Mouse (Mus musculus): ENCODE measurements around the gene Filip1l.

The Filip1l gene

DNA sequence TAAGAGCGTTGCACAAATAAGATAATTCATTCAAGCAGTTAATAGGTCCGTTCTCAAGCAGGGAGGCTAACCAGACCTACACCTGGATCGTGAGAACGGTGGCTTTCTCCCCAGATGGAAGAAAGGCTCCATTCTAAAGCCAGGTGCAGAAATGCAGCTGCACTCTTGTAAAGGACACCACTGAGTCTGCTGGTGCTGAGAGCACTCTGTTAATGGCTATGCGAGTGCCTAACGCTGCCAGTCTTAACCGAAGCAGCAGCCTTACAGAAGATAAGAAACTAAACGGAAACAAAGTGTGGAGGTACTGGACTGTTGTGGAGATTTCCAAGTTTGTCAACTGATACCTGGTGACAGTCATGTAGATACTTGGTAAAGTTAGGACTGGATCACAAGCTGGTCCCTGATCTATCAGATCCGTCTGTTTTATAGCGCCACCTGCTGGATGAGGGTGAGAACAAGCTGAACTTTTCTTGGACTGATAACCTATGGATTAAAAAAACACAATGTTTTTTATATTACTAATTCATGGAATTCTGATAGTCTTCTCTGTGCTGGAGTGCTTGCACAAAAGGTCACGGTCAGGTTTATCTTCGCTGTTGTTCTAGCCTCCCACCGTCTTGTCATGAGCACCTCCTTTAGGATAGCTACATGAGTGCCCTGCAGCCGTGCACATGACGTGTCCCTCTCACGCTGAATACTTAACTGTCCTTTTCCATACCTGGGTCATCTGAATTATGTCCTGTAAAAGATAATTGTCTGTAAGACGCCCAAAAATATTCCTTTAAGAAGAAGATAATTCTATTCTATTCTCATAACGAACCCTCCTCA, 45.7 kb downstream of the Filip1l start:
- peak; percentile 62 for DNase-seq (ENCODE audit: low spot score)

- DNase-seq (ENCODE audit: low spot score): peak; percentile 52
These were observed 46.7 kb downstream of the Filip1l start for GRCm38 (mm10) chr16:57399566-57399965.

DNA sequence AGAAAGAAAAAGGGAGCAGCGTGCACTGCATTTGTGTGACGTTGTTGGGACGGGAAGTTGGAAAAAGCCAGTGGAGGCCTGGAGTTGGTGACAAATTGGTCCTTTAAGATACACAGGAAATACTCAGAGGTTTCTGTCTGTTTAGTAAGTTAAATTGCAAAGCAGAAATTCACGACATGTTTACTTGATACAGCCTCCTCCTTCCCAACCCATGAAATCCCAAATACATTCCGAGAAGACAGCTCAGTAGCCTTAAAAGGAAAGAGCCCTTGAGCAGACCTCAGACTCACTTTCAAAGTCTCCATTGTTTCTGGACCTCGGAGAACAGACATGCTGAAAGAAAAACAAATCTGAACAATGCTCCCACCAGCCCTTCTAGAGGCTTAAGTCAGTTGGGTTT, 48.8 kb downstream of the Filip1l start:
- DNase-seq (ENCODE audit: low spot score): no peak

- DNase-seq (ENCODE audit: low spot score): peak; percentile 77
These were observed 50.0 kb downstream of the Filip1l start for GRCm38 (mm10) chr16:57402910-57403309.

GRCm38 (mm10) chr16:57403825-57404224, 50.9 kb downstream of the Filip1l start:
- no peak for DNase-seq (ENCODE audit: low spot score)

GRCm38 (mm10) chr16:57412766-57413165, 59.9 kb downstream of the Filip1l start:
- DNase-seq (ENCODE audit: low spot score): no peak

GRCm38 (mm10) chr16:57416049-57416448, 63.2 kb downstream of the Filip1l start:
- DNase-seq (ENCODE audit: low spot score): no peak

DNA sequence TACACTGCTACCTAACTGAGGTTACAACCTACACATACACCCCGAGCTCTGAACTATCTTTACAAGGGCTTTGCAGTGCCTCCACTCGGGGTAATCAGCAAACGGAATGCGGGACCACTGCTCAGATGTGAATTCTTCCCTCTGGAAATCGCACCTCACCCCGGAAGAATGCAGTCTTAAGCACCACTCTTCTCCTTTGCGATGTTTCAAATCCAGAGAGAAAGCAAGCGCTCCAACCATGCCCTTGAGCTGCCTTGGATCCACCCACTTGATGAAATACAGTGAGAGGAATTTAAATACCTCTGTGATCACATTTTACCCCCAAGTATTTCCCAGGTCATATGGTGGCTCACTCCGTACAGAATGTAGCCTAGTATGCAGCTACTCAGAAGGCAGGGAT, 64.1 kb downstream of the Filip1l start:
- no peak for DNase-seq (ENCODE audit: low spot score)

DNA sequence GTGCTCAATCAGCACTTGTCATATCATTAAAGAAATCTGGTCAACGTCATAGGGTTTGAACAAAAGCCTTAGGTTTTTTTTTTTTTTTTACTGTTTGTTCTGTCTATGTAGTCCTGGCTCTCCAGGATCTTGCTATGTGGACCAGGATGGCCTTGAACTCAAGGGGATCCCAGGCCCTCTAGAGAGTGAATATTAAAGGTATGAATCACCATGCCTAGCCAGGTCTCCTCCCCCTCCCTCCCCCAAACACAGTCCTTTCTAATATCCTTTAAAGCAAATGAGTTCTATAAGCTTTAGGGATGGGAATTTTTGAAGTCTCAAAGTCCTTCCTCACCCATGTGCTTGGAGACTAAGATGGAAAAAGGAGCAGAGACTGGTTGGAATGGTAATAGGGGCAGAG, 65.1 kb downstream of the Filip1l start:
- DNase-seq (ENCODE audit: low spot score): no peak

GRCm38 (mm10) chr16:57419332-57419731, 66.4 kb downstream of the Filip1l start:
- DNase-seq (ENCODE audit: low spot score): no peak

- no peak for DNase-seq (ENCODE audit: low spot score)
These were observed 67.0 kb downstream of the Filip1l start for GRCm38 (mm10) chr16:57419881-57420280.

DNA sequence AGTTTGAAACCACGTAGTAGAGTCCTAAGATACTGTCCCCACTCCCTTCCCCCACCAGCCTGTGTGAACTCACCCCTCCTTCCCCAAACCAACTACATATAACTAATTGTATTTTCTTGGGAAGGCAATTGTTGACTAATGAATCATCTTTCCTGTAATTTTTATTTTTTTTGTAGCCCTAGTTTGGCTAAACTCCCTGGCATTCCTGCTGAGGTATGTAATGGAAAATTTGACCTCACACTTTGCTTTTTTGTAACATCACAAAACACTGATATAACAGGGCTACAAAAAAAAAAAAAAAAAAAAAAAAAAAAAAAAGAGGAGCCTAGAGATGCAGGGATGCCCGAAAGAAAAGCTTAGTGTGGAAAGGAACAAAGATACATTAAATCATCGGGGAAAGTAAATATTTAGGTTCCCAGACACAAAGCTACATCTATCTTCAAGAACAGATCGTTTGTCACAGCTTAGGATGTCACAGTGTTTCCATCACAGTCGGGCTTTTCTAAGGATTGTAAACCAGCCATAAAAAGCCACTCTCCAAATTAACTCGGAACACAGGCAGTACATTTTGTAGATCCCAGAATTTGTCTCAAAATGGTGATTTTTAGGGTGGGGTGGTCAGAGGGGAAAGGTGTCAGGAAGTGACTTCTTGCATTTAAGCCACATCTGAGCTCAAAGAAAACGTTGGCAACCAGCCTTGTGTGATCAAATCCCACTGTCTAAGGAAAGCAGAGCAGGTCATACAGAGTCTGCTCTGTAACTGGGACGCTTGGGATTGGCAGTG, 68.1 kb downstream of the Filip1l start:
- no peak for DNase-seq (ENCODE audit: low spot score)

GRCm38 (mm10) chr16:57421680-57422417, 69.0 kb downstream of the Filip1l start:
- peak; percentile 64 for DNase-seq (ENCODE audit: low spot score)

DNA sequence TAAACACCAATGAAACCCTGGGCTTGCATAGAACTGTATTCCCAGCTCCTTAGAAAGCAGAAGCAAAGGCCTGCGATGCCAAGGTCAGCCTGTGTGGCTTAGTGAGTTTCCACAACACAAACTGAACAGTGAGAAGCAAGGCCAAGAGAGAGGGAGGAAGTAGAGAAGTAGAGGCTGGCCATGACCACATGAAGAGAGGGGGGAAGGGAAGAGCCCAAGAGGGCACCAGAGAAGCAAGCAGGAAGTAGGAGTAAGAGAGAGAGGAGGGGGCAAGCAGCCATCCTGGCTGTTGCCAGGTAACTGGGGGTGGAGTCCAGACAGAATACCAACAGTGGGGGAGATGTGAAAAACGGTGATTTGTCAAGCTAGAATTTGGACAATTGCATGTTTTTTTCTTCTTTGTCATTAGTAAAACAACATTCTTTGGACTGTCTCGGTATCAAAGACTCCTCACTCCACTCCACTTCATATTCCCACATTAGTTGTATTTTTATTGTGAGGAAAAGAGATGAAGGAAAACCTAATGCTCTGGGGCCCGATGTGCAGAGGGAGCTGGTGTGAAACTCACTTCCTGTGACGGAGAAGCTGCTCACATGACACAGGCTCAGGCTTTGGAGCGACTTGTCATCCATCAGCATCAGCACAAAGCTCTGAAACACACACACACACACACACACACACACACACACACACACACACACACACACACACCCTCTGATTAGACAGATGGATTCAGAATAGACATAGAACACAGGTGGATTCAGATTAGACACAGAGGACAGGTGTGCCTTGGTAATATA, 70.3 kb downstream of the Filip1l start:
- peak; percentile 89 for DNase-seq (ENCODE audit: low spot score)

- DNase-seq (ENCODE audit: low spot score): no peak
These were observed 73.8 kb downstream of the Filip1l start for GRCm38 (mm10) chr16:57426680-57427079.

DNA sequence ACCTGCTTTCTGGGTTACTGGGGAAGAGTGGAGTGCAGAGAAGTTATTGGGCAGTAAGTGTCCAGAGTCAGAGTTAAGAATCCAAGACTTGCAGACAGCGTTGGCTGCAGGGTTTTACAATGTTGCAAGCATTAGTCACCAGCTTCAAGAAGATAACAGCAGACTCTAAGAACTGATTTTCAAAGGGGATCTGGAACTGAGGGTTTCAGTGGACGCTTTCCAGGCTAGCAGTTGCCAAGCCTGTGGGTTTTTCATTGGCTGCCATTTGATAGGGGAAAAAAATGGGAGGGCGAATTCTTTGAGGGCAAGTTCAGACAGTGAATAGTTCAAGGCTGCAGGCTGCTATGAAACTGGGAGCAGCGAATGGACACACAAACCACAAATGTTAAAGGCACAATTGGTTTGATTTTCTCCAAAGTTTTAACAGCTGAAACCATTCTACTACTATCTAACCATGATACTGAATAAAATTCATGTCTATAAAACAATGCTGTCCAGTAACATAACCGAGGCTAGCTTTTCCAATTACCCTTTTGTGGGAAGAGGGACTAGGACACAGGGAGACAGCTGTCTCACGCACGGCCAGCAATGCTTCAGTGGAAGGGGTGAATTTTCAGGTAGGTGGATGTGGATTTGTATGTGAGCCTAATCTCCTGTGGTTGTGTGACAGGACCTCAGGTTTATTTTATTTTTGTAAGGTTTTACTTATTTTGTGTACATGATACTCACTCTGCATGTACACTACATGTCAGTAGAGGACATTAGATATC, 74.8 kb downstream of the Filip1l start:
- DNase-seq (ENCODE audit: low spot score): no peak

- DNase-seq (ENCODE audit: low spot score): no peak
These were observed 76.1 kb downstream of the Filip1l start for GRCm38 (mm10) chr16:57428977-57429376.

DNA sequence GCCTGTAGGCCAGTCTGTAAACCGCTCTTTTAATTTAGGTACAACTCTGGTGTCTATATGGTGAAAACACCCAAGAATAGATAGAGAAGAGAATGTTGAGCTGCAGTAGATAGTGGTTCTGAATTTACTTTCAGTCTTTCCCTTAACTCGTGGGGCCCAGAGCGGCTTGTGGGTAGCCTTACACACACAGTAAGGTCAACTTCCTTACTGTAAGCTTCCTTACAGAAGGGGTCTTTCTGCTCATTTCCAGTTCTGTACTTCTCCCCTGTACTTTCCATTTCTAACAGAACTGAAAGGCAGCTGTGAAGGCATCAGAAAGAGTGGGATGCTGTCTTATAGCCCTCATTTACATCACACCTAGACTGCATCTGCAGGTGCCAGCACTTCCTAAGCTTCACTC, 78.4 kb downstream of the Filip1l start:
- DNase-seq (ENCODE audit: low spot score): no peak

GRCm38 (mm10) chr16:57433173-57433572, 80.3 kb downstream of the Filip1l start:
- no peak for DNase-seq (ENCODE audit: low spot score)

DNA sequence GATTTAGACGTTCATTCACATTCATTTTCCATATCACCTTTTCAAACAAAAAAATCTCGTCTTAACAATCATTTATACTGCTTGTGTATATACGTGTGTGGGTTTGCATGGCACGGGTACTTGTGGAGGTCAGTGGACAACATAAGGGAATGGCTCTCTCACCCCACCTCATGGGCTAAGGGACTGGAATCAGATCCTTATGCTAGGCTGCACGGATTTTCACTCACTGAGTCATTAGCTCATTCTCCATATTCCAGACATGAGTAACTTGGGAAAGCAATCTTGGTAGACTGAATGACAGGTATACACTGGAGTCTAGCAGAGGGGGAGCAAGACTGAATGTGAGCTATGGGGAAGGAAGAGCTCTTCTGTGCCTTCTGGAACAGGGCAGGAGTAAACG, 80.8 kb downstream of the Filip1l start:
- DNase-seq (ENCODE audit: low spot score): no peak

DNA sequence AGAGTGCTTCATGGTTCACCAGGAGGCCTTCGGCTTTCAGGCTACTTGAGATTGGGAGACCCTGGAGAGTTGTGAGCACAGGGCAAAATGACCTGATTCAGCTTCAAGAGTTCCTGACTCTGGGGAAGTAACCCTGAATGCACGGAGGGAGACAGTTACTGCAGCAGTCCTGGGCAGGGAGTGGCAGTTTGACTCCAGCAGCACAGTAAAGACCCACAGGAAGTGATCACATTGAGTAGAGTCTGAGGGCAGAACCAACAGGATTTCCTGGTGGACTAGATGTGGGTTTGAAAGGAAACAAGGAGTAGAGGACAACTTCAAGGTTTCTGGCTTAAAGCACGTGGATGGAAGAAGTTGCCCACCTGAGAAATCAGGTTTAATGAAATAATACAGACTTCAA, 81.7 kb downstream of the Filip1l start:
- peak; percentile 61 for DNase-seq (ENCODE audit: low spot score)
